Mouse (Mus musculus) adrenal gland, postnatal 25 days (tissue): ENCODE measurements around the gene Surf4. TPM values are rescaled to one million over a fixed set of nuclear protein-coding genes. Genes with fewer than 3 reads are reported as not detected.

Experiments
- DNase-seq: peaks from one replicate; pipeline ENCODE4 v3.0.0; 2021; ENCODE audit warnings: mixed read lengths
- long read RNA-seq: library from polyadenylated mRNA; stranded (forward); transcript quantifications from one replicate; pipeline ENCODE4 v2.0.0, GENCODE M21; 2021
- total RNA-seq: library from RNA; stranded (reverse); gene quantifications from 2 replicates; pipeline ENCODE4 v1.2.3, GENCODE M21; 2021

Gene Surf4
- total RNA-seq: 152 and 210 TPM in 2 replicates
- long read RNA-seq, transcript Surf4-201 (6 exons, 3,281 nt): major isoform, 182 of 218 reads
- long read RNA-seq, partial matches to known transcripts: 35 of 218 reads
- long read RNA-seq, other reads (novel, unspliced or antisense): 1 of 218 reads

DNA sequence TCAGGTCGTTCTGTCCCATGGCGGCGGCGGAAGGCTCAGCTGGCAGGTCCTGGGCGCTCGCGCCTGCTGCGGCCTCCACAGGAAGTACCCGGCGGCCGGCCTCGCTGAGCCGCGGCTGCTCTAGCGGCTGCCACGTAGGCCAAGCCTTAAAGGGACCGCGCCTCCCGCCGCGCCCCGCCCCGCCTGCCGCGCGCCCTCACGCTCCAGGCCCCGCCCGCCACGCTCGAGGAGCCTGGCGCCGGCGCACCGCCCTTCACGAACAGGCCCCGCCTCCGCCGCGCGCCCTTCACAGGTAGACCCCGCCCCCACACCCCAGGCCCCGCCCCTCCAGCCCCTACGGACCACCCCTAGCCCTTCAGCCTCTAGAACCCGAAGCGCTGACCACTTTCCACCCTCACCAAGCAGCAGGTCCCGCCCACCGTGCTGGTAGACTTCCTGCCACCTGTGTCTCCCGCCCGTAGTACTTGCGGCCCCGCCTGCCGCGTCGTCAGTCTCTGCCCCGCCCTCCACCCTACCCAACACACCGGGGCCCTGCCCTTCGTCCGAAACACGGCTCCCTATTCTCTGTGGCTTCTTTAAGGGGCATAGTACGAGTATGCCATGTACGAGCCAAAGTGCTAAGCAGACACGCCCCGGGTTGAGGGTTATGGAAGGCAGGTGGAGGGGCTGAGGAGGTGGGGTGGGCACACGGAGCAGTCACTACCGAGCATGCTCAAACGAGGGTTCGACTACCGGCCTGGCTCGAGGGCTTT lies at the start of gene Surf4, which contains the start of gene Stkld1:
Gene Surf4 (minus strand): TSS at position 625 of the 752 bp plus-strand sequence.
Gene Stkld1 (plus strand): TSS at position 744 of the 752 bp plus-strand sequence.
- peak; percentile 96 for DNase-seq

DNA sequence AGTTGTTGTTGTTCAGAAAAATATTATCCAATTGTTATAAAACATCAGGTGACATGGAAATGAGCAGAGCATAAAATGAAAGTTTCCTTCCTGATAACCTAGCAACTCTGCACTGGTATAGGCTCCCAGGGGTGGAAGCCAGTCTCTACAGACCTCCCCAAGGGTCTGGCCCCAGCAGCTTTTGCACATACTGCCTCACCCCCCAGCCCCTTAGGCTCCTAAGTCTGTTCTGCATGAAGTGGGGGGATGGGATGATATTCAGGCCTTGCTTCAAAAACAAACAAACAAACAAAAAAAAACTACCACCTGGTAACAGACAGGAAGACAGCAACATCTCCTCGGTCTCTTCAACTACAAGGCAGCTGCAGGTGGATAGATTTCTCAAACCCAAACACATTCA lies 46.6 kb upstream of the Surf4 start:
- no peak for DNase-seq

DNA sequence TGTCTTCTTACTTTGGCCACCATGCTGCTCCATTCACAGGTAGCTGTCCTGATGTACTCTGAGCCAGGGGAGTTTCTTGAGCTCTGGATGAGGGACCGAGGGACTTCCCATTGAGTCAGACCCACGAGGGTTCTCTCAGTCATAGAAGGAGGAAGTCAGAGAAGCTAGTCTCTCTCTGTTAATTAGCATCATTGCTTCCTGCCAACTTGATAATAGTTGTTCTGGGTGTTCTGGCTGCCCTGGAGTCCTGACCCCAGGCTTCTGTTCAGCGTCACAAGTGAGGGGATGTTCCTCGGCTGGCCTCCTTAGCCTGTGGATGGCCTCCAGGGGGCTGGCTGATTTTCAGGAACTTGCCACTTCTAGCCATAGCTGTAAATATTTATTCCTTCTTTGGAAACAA lies 40.2 kb upstream of the Surf4 start:
- no peak for DNase-seq

DNA sequence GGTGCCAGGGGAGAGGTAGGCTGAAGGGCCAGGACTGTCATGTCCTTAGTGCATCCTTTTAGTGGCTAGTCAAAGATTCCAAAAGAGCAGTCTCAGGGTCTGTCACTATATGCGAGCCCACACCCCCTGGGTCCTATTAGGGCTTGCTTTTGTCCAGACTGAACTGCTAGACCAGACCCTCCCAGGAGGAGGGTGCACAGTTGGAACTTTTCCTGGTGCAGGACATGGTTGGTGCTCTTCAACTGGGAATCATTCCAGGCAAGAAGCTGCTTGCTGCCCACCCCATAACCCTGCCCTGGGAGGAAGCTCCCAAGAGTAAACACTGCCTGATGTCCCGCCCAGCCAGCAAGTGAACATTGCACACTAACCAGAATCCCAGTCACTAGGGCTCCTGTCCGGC lies 39.4 kb upstream of the Surf4 start, which contains the start of gene Adamts13:
Gene Adamts13 (plus strand): TSS at position 301 of the 400 bp plus-strand sequence.
- no peak for DNase-seq

DNA sequence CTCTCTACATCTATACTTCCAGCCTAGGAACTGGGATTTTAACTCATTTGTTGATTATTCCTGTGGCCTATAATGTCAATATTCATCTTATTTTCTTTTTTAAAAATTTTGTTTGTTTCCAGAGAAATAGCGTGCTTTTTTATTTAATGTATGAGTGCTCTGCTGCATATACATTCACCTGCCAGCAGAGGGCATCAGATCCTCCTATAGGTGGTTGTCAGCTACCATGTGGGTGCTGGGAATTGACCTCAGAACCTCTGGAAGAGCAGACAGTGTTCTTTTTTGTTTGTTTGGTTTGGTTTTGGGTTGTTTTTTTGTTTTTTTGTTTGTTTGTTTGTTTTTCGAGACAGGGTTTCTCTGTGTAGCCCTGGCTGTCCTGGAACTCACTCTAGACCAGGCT lies 33.5 kb upstream of the Surf4 start:
- no peak for DNase-seq

DNA sequence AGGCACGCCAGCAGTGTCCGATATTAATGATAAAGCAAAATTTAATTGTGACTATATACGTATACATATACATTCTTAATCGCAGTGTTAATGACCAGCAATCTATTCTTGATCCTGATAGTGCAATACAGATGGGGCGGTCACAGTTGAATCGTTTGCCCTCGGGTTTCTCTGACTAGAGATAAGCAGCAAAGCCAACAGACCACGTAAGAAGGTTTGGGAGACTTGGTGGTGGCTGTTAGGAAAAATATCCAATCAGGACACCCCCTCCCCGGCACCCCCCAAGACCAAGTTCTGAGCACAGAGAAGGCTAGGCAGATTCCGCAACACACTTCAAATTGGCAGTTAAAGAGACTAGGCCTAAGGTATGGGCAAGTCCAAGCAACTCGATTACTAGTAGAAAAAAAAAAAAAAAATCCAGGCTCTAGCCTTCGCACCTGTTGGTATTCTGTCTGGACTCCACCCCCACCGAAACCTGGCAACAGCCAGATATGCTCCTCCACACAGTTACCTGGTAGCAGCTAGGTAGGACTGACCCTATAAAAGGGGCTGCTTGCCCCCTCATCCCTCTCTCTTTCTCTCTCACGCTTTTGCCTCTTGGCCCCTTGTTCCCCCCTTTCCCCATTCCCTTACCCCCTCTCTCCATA lies 31.1 kb upstream of the Surf4 start:
- DNase-seq: no peak

DNA sequence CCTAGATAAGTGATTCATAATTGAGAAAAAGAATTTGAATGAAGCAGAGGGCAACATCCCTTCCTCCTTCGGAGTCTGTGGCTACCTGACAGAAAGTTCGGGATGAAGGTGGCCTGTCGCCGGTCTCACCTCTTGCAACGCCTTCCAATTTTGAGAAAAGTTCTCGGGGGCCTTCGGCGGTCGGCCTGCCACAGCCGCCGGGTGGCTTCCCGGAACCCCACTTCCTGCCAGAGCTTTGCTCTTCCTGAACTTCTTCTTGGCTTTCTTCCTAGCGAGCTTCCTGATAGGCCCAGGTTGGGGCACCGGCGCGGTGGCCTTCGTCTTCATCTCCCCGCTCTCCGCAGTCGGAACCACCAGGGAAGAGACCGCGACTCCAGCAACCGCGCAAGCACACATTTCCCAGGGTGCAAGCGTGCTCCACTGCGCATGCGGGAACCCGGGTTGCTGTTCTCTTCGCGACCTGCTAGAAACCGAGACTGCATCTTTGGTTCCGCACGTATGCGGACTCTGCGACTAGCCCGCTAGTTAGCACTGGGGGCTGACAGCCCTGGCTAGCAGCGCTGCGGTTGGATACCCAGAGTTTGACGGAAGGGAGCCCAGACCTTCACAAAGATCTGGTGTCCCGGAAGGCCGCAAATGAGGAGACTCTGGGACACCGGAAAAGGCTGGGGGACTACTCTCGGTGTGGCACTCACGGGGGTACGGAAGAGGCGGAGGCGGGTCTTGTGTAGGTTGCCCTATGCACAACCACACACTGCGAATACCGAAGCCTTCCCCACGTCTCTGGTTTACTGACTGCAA lies 30.4 kb upstream of the Surf4 start, which contains the start of gene Rexo4:
Gene Rexo4 (minus strand): TSS at position 464 of the 801 bp plus-strand sequence.
- DNase-seq: peak; percentile 94

DNA sequence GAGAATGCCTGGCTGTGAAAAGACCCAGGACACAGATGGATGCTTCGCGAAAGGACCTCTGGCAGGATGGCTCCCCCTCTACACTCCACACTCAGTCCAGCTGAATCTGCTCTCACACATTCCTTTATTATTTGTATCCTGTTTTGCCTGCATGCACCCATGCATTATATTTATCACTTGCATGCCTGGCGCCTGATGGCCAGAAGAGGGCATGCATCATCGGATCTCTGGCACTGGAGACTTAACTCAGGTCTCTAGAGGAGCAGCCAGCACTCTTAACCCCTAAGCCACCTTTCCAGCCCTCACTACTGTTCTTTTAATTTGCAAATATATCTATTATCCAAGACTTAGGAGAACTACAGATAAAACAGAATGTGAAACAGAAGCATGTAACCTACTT lies 27.0 kb upstream of the Surf4 start:
- no peak for DNase-seq

DNA sequence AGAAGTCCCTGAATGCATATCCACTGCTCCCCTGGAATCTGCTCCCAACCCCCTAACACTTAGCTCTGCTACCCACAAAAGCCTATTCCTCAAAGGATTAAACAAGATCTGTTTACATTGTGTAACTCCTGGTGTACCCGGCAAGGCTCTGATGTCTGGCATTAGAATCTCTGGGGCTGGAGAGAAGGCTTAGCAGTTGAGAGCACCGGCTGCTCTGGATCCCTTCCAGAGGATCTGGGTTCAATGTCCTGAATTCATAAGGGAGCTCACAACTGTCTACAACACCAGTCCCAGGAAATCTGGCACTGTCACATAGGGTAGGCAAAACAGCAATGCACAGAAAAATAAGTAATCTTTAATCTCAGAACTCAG lies 23.7 kb upstream of the Surf4 start:
- DNase-seq: no peak

DNA sequence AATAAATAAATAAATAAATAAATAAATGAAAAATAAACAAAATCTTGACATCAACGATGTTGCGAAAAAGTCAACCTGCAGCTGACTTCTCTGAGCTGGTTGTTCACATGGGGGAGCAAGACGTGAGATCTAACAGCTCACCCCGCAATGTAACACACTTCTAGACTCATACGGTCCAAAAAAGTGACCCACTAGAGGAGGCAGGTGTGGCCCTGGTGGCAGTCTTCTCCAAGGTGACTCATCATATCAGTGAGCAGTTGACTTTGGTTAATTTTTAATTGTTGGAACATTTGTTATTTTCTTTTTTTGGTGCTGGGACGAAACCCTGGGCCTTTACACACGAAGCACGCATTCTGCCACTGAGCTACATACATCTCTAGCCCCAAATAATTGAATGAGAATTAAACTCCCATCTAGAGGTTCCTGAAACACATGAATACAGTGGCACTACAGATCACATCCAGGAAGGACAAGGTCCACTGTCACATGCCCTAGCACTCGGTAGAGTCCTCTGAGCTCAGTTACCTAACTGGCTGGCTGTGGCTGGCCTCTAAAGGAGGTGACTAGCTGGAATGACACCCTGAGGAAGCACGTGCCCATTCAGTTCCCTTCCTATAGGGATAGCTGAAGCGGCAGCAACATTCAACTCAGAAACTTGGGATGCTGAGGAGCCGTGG lies 23.2 kb upstream of the Surf4 start:
- DNase-seq: no peak

DNA sequence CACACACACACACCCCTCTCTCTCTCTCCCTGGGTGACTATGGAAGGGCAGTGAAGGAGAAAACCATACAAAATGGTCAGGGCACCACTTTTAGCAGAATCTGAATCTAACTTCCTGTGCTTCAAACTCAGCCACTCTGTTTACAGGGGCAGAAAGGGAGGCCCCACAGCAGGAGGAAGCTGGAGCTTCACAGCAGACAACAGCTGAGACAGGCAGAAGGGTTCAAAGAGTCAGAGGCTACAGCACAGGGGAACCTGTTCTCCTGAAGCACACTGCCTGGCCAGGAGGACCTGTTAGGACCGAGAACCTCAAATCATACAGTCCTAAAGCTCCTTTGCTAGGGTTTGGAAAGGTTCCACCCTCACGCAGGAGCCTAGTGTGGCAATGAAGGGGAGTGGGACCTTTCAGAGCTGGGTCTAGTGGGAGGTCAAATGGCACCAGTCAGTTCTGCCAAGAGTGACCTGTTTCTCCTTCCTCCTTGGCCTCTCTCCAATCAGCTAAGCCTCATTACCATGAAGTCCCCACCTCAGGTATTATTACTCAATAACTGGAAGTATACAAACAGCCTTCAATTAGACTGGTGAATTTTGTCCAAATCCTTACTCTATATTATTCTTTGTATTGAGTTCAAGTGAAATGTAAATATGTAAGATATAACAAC lies 21.1 kb upstream of the Surf4 start:
- no peak for DNase-seq

DNA sequence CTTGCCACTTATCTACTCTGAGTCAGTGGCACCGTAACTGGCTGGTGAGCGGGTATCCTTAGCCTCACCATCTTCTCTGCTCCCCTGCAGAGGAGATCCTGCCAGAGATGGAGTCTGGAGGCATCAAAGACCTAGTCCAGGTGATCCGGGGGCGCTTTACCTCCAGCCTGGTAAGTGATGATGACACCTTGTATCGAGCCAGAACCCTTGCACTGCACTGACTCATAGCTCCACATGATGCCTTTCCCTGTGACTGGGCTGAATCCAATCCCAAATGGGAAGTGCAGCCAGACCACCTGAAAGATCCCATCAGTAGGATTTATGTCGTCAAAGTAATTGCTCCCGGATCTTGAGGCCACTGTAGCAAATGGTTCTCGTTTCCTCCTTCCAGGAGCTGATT lies 19.1 kb upstream of the Surf4 start:
- no peak for DNase-seq

DNA sequence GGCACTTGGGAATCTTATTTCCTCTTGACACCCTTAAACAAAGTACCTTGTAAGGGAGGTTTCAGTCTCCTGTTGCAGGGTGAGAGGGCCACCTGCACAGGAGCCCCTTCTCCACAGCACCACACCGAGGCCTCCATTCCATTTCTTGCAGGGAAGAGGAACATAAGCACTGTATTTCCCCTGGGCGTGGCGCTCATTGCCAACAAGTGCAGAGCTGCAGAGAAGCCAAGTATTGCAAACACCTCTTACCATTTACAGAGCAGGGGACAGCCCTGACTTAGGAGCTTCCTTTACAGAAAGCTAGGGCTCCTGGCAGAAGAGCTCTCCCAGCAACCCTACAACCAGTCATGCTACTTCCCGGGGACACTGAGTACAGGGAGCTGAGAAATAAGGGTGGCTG lies 18.5 kb upstream of the Surf4 start:
- DNase-seq: no peak

DNA sequence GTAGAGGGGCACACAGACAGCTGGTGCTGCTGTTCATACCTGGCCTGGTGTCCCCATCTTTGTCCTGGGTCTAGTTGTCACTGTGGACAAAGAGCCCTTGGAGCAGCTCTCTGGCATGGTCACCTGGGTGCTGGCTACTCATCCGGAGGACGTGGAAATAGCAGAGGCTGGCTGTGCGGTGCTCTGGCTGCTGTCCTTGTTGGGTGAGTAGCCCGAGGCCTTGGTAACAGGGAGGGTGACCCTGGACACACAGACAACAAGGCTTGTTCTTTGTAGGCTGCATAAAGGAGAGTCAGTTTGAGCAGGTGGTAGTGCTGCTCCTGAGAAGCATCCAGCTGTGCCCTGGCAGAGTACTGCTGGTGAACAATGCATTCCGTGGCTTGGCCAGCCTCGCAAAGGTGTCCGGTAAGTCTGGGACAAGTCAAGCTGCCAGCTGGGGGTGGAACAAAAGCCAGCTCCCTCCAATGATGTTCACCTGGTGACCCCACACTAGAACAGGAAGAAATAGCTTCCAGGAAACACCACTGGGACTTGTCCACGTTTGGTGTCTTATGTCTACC lies 17.7 kb upstream of the Surf4 start:
- DNase-seq: peak; percentile 16

DNA sequence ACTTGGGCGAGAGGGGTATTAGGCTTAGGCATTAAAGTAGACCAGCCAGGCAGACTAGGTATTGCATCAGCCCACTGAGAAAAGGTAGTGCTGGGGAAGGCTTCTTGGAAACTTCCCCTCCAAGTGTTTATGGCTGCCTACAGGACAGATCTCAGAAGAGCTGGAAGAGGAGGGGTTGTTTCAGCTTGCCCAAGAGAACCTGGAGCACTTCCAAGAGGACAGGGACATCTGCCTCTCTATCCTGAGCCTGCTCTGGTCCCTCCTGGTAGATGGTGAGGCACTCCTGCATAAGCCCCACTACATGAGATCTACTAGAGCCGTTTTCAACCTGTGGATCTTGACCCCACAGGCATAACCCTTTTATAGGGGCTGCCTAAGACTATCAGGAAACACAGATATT lies 16.7 kb upstream of the Surf4 start:
- DNase-seq: no peak

DNA sequence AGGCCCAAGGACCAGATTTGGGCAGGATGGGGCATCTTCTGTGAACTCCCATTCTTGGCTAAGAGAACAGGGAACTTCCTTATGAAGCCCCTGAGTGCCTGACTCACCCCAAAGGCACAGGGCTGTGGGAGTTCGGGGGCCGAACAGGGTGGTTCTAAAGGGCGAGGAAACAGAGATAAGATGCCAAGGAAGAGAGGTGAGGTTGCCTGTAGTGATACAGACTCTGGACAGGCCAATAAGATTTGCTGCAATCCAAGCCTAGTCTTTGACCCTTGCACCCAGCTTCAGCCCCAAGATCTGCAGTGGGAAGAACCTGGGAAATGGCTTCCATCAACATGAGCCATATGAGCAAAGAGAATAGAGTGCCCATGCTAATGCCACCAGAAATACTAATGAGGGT lies 9.5 kb upstream of the Surf4 start:
- no peak for DNase-seq

DNA sequence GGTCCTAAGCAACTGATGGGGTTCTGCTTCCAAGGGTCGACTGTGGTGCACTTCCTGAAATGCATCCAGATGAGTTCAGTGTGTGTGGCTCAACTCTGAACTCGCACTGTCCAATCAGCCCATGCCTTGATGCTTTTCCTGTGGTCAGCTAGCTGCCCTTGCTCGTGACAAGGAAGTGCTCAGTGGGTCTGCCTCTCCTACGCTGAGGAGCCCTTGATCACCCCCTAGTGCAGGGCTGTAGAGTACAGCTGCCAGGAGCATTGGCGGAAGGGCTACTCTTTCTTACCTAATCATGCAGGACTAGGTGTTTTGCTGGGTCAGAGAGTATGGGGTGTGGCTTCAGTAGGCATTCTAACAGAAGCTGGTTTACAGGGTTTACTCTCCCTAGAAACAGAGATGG lies 7.8 kb upstream of the Surf4 start:
- no peak for DNase-seq

DNA sequence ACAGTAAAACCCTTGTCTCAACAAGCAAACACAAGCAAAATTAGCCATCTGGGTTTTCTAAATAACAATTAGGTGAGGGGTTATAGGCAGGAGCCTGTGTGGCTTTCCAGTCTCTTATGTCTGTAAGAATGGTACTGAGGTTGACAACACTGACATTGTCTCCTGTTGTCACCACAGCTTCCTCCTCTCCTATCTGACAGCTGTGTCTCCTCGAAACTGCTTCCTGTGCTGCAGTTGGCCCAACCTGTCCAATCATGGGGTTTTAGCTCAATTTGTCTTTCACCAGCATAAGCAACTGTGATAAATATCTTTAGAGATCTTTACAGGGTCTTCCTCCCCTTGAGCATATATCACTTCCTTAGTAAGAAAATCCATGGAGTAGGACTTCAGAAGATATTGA lies 2.7 kb upstream of the Surf4 start:
- no peak for DNase-seq

DNA sequence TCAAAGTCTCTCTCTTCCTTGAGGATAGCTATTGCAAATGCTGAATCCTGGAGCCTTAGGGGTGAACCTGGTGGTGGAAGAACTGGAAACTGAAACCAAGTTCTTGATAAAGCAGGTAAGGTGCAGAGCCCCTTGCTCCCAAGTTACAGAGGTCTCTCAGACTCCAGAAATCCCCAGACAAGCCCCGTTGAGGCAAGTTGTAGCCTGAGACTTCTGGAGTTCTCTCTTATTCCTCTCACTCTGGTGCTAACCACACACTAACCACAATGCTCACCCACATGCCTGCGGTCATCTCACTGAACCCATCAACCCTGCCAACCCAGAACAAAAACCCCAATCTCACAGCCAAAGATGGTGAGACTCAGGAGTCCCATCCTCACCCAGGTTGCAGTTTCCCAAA lies 1.6 kb upstream of the Surf4 start:
- DNase-seq: no peak

DNA sequence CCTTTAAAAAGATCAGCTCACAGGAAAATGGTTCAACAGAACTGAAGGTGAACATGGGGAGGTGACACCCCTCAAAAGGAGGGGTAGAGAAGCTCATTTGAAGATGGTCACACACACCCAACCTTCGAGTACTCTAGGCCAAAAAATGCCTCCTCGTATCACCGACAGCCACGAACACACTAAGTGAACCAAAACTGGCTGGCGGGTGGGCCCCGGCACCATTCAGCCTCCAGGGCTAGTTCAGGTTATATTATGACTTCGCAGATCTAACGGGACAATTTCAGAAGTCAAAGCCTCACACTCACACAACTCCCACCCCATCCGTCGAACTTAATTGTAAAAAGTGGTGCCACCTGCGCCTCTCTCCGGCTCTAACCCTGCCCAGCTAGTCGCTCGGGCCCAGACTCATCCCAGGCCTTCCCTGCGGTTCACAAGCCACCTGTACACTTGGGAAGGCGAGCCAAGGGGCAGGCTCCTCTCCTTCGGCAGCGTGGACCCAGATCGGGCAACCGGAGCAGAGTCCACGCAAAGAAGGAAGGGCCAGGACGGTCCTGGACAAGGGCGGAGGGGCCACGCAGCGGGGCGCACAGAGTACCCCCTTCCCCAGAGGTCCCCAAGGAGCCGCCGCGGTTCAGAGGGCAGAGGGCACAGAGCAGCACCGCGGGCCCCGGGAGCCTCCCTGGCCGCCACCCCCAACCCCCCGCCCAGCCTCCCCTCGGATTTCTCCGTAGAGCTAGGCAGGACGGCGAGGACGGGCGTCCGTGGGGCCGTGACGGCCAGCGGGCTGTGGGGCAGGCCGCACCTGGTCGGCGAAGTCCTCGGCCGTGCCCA lies 1.0 kb downstream of the Surf4 start:
- DNase-seq: no peak
